Mouse (Mus musculus) midbrain, embryonic 11.5 days (tissue): ENCODE results near the gene Cxcl17. TPM values are rescaled to one million over a fixed set of nuclear protein-coding genes. Genes with fewer than 3 reads are reported as not detected.
A peak's percentile ranks its signal among the peaks of the same experiment; 100 is the strongest.

ENCODE experiments used
- ATAC-seq: fragments of 200-750 bp; cut with Nextera tagmentation; 2 replicates; pipeline ENCODE4 v1.8.0; 2017; ENCODE audit warnings: moderate TSS enrichment, moderate library complexity; ENCODE audit not compliant: low FRiP score
- DNase-seq: peaks from one replicate; pipeline ENCODE4 v3.0.0; 2015; ENCODE audit warnings: low spot score; ENCODE audit errors: missing footprints
- H3K27ac ChIP-seq: fragments of 300-500 bp; sonication (generic); 2 replicates; pipeline ENCODE4 v1.5.1; 2014; ENCODE audit warnings: low read depth, low read length
- H3K27me3 ChIP-seq: fragments of 300-500 bp; sonication (generic); 2 replicates; pipeline ENCODE4 v1.6.1; 2014; ENCODE audit warnings: mild to moderate bottlenecking, low read length, moderate library complexity, mixed read lengths; ENCODE audit not compliant: control insufficient read depth, insufficient read depth
- H3K36me3 ChIP-seq: fragments of 300-500 bp; sonication (generic); 2 replicates; pipeline ENCODE4 v1.6.1; 2014; ENCODE audit warnings: mild to moderate bottlenecking, low read length, moderate library complexity, mixed read lengths; ENCODE audit not compliant: control insufficient read depth, insufficient read depth
- H3K4me1 ChIP-seq: fragments of 300-500 bp; sonication (generic); 2 replicates; pipeline ENCODE4 v1.6.1; 2014; ENCODE audit warnings: low read length; ENCODE audit not compliant: control insufficient read depth, insufficient read depth
- H3K4me2 ChIP-seq: fragments of 300-500 bp; sonication (generic); 2 replicates; pipeline ENCODE4 v1.6.1; 2014; ENCODE audit warnings: mild to moderate bottlenecking, moderate library complexity
- H3K4me3 ChIP-seq: fragments of 300-500 bp; sonication (generic); 2 replicates; pipeline ENCODE4 v1.5.1; 2014; ENCODE audit warnings: low read depth, low read length
- H3K9ac ChIP-seq: fragments of 300-500 bp; sonication (generic); 2 replicates; pipeline ENCODE4 v1.6.1; 2014; ENCODE audit warnings: low read length
- H3K9me3 ChIP-seq: fragments of 300-500 bp; sonication (generic); 2 replicates; pipeline ENCODE4 v1.6.1; 2016; ENCODE audit warnings: low read length; ENCODE audit not compliant: control insufficient read depth
- WGBS: fragments of 180-500 bp; shearing (Covaris S2); extraction: QIAGEN DNeasy Blood & Tissue Kit; methylation state at CpG from one replicate; pipeline ENCODE4 v1.1.7; 2014; 5-methylcytosine and 5-hydroxymethylcytosine counted together
- polyA plus RNA-seq: library from polyadenylated mRNA; unstranded; fragments of >200 nt; fragmentation: Nextera tagmentation; extraction: Ambion mirVana; gene quantifications from 2 replicates; pipeline ENCODE4 v1.2.1, GENCODE M21; 2014

Gene Cxcl17
- polyA plus RNA-seq, 1 experiment from 2014 or later: 0.18 TPM

DNA sequence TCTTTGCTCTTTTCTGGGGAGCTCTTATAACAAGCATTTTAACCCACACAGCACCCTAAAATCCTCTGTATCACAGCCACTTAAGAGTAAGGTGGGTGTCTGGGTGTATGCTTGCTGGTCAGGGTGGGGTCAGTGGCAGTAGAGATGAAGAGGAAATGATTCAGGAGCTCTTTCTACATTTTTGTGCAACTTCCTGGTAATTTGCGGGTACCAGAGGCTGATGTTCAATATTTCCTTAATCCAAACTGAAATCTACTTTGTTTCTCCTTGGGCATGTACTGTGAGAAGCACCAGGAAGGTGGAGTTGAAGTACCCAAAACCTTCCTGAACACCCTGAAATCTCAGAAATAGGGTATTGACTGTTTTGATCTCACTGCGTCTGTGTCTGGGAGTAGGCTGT is 24.0 kb upstream of the Cxcl17 start:
- no peak overlapping the region for H3K9ac ChIP-seq
- H3K4me2 ChIP-seq: no peak overlapping the region
- H3K4me1 ChIP-seq: no peaks in the 10 kb centered on the region
- no peaks in the 10 kb centered on the region for H3K27me3 ChIP-seq
- H3K4me3 ChIP-seq: no peak overlapping the region
- DNase-seq (peak; percentile 26), ATAC-seq (no peak)
- H3K36me3 ChIP-seq: no peaks in the 10 kb centered on the region
- WGBS: 94% methylated on average over 2 of the region's 2 CpGs
- no peak overlapping the region for H3K27ac ChIP-seq
- no peaks in the 10 kb centered on the region for H3K9me3 ChIP-seq

DNA sequence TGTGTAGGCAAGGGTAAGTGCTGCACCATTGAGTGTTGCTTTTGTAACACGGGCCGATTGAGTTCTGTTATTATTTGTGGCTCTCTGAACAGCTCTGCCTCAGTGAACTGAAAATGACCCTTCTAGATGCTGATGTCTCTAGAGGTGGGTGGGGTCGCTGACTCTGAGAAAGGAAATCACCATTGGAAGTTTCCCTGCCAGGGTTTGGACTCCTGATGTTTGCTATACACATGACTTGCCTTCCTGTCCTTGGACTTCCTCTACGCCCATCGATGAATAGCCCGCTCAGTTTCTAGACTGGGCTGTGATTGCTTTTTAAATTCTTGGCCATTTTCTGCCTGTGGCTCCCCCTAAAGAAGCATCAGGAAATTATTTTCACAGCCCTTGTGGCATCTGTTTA is 23.5 kb upstream of the Cxcl17 start:
- H3K4me1 ChIP-seq: no peaks in the 10 kb centered on the region
- no peak overlapping the region for H3K27ac ChIP-seq
- WGBS: 88% methylated on average over 6 of the region's 6 CpGs
- no peaks in the 10 kb centered on the region for H3K27me3 ChIP-seq
- ATAC-seq (no peak), DNase-seq (peak; percentile 49)
- no peak overlapping the region for H3K4me3 ChIP-seq
- H3K9me3 ChIP-seq: no peaks in the 10 kb centered on the region
- no peaks in the 10 kb centered on the region for H3K36me3 ChIP-seq
- H3K4me2 ChIP-seq: no peak overlapping the region
- no peak overlapping the region for H3K9ac ChIP-seq

DNA sequence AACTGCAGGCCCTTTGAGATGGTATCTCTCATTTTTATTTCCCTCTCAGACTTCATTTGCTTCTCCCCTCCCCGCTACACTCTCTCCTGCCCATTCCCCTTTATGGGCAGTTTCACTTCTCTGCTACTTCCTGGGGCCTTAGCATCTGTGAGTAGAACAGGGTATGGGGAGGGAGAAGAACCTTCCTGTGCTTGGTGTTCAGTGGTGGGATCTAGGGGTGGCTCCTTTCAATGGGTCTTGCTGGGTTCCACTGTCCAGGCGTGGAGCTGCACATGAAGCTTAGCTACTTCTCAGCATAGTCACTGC is 22.8 kb upstream of the Cxcl17 start:
- WGBS: 89% methylated on average over 2 of the region's 2 CpGs
- no peak for DNase-seq
- H3K4me3 ChIP-seq: no peak overlapping the region
- H3K4me2 ChIP-seq: no peak overlapping the region
- H3K36me3 ChIP-seq: no peaks in the 10 kb centered on the region
- no peaks in the 10 kb centered on the region for H3K27me3 ChIP-seq
- no peaks in the 10 kb centered on the region for H3K4me1 ChIP-seq
- no peak overlapping the region for H3K9ac ChIP-seq
- ATAC-seq: no peak
- H3K27ac ChIP-seq: no peak overlapping the region
- no peaks in the 10 kb centered on the region for H3K9me3 ChIP-seq

DNA sequence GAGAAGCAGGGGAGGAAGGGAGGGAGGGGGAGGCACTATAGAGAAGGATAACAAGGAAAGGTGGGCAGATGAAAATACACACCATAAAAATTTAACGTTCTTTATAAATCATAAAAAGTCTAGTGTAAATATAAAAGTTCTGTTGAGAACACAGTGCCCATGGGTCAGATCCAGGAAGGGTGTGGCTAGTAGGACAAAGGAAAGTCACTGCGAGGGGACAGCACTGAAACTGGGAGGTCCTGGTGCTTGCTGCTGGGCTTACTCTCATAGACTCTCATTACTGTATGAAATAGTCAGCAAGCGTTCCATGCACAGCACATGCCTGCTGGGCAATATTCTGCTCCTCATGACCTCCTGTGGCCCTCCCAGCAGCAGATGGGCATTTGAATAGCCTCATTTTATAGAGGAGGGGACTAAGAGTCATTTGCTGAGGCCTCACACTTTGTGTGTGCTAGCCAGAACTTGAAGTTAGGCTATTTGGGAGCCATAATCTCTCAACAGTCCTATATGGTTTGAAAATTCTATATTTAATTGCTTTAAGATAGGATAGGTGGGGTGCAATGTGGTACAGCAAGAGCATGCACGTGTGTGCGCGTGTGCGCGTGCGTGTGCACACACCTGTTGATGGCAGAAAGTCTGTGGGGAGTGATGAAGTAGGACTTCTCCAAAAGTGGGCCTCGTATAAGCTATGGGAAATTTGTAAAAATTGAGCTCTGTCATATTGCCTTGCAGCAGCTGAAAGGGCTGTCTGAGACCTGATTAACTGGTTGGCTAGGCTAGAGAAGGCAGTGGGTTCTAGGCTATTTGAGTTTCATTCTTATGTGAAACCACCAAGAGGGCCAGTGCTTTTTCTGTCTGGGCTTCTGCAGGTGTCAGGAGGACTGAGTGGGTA is 22.2 kb upstream of the Cxcl17 start:
- H3K27me3 ChIP-seq: no peaks in the 10 kb centered on the region
- no peak overlapping the region for H3K4me3 ChIP-seq
- no peaks in the 10 kb centered on the region for H3K36me3 ChIP-seq
- no peaks in the 10 kb centered on the region for H3K9me3 ChIP-seq
- ATAC-seq (no peak), DNase-seq (peak; percentile 44)
- 92% methylated on average over 10 of the region's 10 CpGs for WGBS
- H3K27ac ChIP-seq: no peak overlapping the region
- H3K4me2 ChIP-seq: no peak overlapping the region
- no peak overlapping the region for H3K9ac ChIP-seq
- no peaks in the 10 kb centered on the region for H3K4me1 ChIP-seq

DNA sequence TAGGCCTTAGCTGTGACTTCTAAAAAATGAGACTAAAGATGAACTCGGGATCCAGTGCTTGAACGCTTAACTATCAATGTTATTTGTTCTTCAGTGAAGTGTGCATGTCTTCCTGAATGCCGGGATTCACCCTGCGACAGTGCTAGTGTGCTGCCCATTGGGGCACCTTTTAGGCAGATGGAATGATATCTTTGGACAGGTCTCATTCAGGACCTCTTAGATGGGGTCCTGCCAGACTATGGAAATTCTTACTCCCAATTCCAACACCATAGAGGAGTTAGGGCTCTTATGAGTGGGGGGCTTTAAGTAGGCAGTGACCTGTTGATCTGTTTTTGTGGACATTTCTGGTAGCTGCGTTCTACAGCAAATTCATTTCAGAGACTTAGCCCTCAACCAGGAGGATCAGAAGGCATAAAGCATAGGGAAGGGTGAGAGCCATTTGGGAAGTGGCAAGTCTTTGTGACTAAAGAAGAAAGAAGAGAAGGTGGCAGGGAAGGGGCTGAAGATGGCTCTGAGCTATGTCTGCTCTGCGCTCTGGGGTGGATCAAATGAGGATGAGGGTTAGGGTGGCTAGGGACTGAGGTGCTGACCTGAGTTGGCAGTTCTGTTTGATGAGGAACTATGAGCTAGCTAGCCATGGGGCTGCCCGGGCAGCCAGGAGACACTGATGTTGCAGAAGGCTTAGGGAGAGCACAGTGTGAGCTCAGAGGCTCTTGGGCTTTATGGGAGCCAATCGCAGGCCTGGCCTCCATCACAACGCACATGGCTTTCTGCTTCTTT is 21.3 kb upstream of the Cxcl17 start:
- no peaks in the 10 kb centered on the region for H3K36me3 ChIP-seq
- H3K9me3 ChIP-seq: no peaks in the 10 kb centered on the region
- DNase-seq (peak; percentile 53), ATAC-seq (no peak)
- 91% methylated on average over 9 of the region's 9 CpGs for WGBS
- no peaks in the 10 kb centered on the region for H3K27me3 ChIP-seq
- no peak overlapping the region for H3K9ac ChIP-seq
- H3K27ac ChIP-seq: no peak overlapping the region
- no peak overlapping the region for H3K4me3 ChIP-seq
- H3K4me1 ChIP-seq: no peaks in the 10 kb centered on the region
- H3K4me2 ChIP-seq: no peak overlapping the region

- no peaks in the 10 kb centered on the region for H3K4me1 ChIP-seq
- ATAC-seq: peak; percentile 27; the same call in 1 of the 2 replicates
- no peaks in the 10 kb centered on the region for H3K27me3 ChIP-seq
- no peak overlapping the region for H3K27ac ChIP-seq
- no peaks in the 10 kb centered on the region for H3K36me3 ChIP-seq
- peak; percentile 83 for DNase-seq
- H3K4me2 ChIP-seq: no peak overlapping the region
- 8% methylated on average over 5 of the region's 5 CpGs for WGBS
- no peaks in the 10 kb centered on the region for H3K9me3 ChIP-seq
- H3K9ac ChIP-seq: no peak overlapping the region
- no peak overlapping the region for H3K4me3 ChIP-seq
These were observed 20.4 kb upstream of the Cxcl17 start for GRCm38 (mm10) chr7:25433007-25433541.

DNA sequence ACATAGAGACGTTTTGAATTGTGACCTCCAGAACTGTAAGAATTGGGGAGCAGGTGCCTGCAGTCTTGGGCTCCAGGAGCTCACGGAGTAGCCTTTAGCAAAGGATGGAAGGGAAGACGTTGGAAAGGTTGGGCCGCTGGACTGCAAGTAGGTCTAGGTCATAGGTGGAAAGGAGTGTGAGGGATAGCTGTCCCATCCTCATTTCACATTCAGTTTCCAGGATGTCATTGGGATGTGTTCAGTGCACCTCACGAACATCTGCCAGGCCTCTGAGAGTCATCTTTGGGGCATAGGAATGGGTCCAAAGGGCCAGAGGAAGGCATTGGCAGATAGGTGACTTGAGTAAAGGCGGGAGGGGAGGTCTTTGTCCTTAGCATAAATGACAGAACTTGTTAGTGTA is 19.7 kb upstream of the Cxcl17 start:
- 91% methylated on average over 6 of the region's 6 CpGs for WGBS
- no peak overlapping the region for H3K27ac ChIP-seq
- H3K4me1 ChIP-seq: no peaks in the 10 kb centered on the region
- no peaks in the 10 kb centered on the region for H3K27me3 ChIP-seq
- H3K9me3 ChIP-seq: no peaks in the 10 kb centered on the region
- DNase-seq (peak; percentile 62), ATAC-seq (no peak)
- no peaks in the 10 kb centered on the region for H3K36me3 ChIP-seq
- no peak overlapping the region for H3K4me3 ChIP-seq
- H3K4me2 ChIP-seq: no peak overlapping the region
- H3K9ac ChIP-seq: no peak overlapping the region

DNA sequence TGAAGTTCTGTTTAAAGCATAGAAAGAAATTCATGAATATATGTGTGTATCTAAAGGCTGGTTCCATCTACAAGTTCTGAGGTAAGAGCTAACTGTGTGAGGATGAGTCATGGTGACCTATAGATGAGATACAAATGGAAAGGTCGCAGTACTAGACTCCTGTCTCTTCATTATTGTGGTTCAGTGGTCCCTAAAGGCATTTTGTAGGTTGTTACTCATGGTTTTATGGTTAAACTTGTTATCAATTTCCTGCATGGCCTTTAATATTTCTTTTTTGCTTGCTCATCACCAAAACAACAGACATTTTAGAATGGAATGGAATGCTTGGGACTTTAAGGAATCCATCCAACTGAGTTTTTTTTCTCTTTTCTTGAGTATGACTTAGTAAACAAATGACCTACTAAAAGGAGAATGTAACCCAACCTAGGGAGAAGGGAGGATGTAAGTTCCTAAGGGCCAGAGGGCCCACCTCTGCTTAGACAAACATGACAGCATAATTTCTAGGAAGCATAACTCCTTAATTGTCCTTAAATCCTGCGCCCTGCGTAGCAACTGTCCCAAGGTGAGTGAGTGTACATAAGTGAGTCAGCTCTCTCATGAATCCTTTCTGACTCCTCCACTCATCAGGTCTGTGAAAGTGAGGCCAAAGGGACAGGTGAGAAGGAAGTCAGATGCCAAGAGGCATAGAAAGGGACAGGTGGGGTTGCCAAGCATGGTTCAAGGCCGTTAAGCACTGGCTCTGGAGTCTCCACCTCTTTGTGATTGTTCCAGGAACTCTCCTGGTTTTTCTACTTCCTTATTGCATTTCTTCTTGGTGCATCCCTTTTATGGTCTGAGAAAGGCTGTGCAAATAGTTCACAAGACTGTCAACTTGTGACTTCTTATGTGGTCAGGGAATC is 17.4 kb upstream of the Cxcl17 start:
- no peak overlapping the region for H3K4me3 ChIP-seq
- no peak for ATAC-seq
- H3K9me3 ChIP-seq: no peaks in the 10 kb centered on the region
- no peak overlapping the region for H3K9ac ChIP-seq
- no peak overlapping the region for H3K4me2 ChIP-seq
- H3K36me3 ChIP-seq: no peaks in the 10 kb centered on the region
- no peak overlapping the region for H3K27ac ChIP-seq
- peak; percentile 26 for DNase-seq
- no peaks in the 10 kb centered on the region for H3K4me1 ChIP-seq
- no peaks in the 10 kb centered on the region for H3K27me3 ChIP-seq
- WGBS: 88% methylated on average over 4 of the region's 4 CpGs
